Mouse (Mus musculus) heart, postnatal 14 days (tissue): ENCODE results near the gene Kansl1. TPM values are rescaled to one million over a fixed set of nuclear protein-coding genes. Genes with fewer than 3 reads are reported as not detected.
A peak's percentile ranks its signal among the peaks of the same experiment; 100 is the strongest.

Experiments
- DNase-seq, 2 experiments: peaks; one replicate each; pipeline ENCODE4 v3.0.0; 2021 to 2022
- intact Hi-C: fragments of 180-260 bp; cut with DNase I; formaldehyde crosslinking; loops from one replicate; pipeline ENCODE4 v1.15.1; 2025
- total RNA-seq, 2 experiments: library from RNA; stranded (reverse); gene quantifications; 2 replicates each; pipeline ENCODE4 v1.2.3; 2021

Kansl1 gene
- total RNA-seq, 2 experiments from 2014 or later, result 31.6 to 32.3 TPM

GRCm38 (mm10) chr11:104379635-104380034, 89.0 kb downstream of the Kansl1 start:
- intact Hi-C loops, result loop anchor here (5.0 kb wide), 1 partner anchor 63 kb away; no protein-coding TSS in a partner anchor
- peak; percentile 9 to 12 for DNase-seq

GRCm38 (mm10) chr11:104376291-104376690, 92.4 kb downstream of the Kansl1 start:
- no peak for DNase-seq
- intact Hi-C loops, result no loop called here

GRCm38 (mm10) chr11:104367486-104368190, 101.0 kb downstream of the Kansl1 start:
- intact Hi-C loops, result no loop called here
- no peak for DNase-seq

DNA sequence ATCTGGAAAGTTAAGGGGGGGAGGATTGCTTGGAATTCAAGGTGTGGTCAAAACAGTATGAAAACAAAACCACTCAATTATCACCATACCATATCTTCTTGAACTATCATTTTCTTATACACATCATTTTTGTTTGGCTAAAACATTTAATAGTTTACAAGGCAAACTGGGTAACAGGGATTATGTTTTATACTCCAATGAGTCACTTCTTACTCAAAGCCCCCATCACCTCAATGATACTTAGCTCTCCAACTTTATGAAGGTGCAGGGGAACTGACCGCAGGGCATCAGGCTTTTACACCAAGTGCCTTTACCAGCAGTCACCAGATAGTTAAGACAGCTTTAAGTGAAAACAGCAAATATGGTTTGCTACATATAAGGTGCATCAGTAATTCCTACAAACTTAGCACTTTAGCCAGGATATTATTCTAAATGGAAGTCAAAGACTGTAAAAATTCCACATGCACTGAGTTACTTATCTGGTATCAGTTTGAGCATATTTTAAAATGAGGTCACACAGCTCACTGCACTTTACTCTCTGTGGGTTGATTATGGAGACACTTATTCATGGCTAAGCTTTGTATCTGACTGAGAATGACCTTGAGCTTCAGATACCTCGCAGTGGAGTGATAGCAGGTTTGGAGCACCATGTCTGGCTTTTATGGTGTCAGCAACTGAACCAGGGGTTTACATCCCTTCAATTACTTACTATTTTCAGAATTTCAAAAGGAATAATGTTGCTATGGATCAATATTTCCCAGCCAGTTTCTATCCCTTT, 104.6 kb downstream of the Kansl1 start:
- intact Hi-C loops, result no loop called here
- no peak for DNase-seq

DNA sequence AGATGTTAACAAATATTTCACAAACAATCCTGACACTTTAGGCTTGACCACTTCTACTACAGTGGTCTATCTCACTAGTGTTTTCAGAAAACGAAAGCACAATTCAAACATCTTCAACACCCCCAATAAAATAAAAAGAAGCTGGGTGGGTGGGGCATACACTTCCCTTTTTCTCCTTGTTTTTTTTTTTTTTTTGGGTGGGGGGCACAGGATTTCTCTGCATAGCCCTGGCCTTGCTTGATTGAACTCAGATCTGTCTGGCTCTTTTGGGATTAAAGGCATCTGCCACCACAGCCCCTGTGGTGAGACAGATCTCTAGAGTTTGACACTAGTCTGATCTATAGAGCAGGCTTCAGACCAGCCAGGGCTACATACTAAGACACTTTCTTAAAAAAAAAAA, 106.0 kb downstream of the Kansl1 start:
- intact Hi-C loops, result no loop called here

GRCm38 (mm10) chr11:104361790-104362189, 106.9 kb downstream of the Kansl1 start:
- intact Hi-C loops, result no loop called here
- no peak for DNase-seq

More for the DNA sequence above, 106.0 kb downstream of the Kansl1 start:
- no peak for DNase-seq

DNA sequence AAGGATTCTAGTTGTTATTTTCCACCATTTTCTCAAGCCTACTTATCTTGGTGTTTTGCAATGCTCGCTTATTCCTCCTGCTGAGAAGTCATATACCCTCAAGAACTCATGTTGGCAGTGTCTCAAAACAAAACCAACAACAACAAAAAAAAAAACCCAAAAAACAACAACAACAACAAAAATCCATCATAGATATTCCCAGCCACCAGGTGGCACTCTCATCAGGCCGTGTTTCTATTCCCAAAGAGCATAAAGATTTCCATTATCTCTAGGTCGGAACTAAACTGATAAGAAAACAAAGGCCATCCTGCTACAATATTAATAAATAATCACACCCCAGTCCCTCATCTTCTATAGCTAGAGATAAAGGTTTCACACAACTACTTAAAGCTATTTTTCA, 121.7 kb downstream of the Kansl1 start:
- intact Hi-C loops, result loop anchor here (2.0 to 5.0 kb wide), 2 partner anchors 95 to 116 kb away; no protein-coding TSS in a partner anchor
- DNase-seq, result peak; percentile 17 to 30

DNA sequence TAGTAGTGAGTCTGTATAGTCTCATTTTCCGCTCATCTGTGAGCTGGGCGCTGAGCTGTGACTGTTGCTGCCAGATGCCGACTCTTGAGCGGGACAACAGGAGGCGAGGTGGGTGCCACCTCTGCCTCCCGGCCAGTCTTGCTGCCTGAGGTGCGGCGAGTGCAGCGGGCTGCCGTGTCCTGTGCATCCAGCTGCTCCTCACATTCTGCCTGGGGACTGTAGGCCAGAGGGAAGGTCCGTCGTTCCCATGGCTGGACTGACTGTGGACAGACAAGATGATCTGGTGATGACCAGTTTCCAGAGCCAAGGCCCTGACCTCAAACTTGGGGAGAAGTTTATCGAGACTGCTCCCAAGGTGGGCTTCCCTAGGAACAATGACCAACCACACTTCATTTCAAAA, 133.7 kb downstream of the Kansl1 start:
- no peak for DNase-seq
- intact Hi-C loops, result no loop called here

- DNase-seq, result no peak
- intact Hi-C loops, result no loop called here
Measured at GRCm38 (mm10) chr11:104334115-104334514, 134.5 kb downstream of the Kansl1 start.

DNA sequence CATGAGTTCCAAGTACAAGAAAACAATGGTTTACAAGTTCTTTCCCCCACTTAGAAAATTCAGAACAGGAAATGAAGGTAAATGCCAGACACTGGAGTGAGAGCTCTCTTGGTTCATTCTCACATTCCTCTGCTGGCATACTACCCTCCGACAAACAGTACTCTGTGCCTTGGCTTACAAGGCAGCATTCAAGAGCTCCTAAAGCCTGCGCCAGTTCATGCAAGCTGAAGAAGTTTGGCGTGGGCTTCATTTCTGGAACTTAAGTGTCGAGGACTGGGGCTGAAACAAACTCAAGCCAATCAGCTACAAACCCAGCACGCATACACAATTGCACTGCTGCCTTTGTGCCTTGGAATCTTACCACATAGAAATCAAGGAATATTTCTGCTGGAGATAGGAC, 136.6 kb downstream of the Kansl1 start:
- intact Hi-C loops, result no loop called here
- DNase-seq, result no peak

GRCm38 (mm10) chr11:104331208-104331607, 137.5 kb downstream of the Kansl1 start:
- intact Hi-C loops, result no loop called here
- DNase-seq, result no peak

- intact Hi-C loops, result no loop called here
- DNase-seq, result no peak
Measured at GRCm38 (mm10) chr11:104330151-104330550, 138.5 kb downstream of the Kansl1 start.

- intact Hi-C loops, result no loop called here
- DNase-seq, result no peak
Measured at GRCm38 (mm10) chr11:104329185-104329926, 139.3 kb downstream of the Kansl1 start.

- intact Hi-C loops, result no loop called here
- no peak for DNase-seq
Measured at GRCm38 (mm10) chr11:104327946-104328345, 140.7 kb downstream of the Kansl1 start.

DNA sequence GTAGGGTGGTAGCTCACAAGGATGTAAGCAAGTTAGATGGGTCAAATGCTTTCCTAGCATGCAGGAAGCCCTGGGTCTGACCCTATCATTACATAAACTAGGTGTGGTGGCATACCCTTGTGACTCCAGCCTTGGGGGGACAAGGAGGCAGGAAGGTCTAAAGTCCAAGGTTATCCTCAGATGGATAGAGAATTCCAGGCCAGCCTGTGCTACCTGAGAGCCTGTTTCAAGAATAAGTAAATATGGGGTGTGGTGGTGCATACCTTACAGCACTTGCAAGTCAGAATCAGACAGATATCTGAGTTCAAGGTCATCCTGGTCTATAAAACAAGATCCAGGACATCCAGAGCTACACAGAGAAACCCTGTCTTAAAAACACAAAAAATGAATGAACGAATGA, 141.2 kb downstream of the Kansl1 start:
- intact Hi-C loops, result no loop called here
- DNase-seq, result no peak

DNA sequence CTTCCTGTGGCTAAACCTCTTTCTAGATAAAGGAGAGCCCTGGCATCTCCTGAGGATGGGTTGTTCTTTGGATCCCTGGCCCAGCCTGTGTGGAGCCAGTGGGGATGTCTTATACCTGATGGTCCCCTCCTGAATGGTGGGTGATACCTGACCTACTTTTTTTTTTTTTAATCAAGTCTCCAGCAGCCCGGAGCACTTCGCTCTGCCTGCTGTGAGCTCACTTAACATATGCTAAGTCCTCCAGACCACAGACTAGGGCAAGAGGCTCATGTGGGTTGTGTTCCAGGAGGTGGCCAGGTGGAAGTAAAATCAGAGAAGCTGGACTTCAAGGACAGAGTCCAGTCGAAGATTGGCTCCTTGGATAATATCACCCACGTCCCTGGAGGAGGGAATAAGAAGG, 146.5 kb downstream of the Kansl1 start:
- intact Hi-C loops, result no loop called here
- DNase-seq, result no peak

DNA sequence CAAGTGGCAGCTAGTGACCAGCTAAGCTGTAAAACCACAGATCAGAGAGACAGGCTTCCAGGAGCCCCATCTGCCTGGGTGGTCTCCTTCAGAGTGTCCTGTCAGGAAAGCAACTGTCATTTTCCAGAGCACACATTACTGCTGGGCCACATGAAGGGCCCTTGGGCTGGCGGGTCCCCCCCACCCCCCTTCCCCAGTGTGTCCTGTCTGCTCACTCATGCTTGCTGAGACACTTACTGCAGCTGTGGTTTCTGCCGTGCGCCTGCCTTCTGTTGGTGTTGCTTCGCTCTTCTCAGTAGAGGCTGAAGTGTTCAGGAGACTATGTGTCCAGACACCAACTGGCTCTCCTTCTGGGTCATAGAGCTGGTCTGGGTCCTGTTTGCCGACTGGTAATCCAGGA, 148.2 kb downstream of the Kansl1 start:
- DNase-seq, result no peak
- intact Hi-C loops, result no loop called here

GRCm38 (mm10) chr11:104318940-104319781, 149.5 kb downstream of the Kansl1 start:
- peak; percentile 43 to 47 for DNase-seq
- intact Hi-C loops, result loop anchor here (5.0 kb wide), 1 partner anchor 123 kb away; no protein-coding TSS in a partner anchor

DNA sequence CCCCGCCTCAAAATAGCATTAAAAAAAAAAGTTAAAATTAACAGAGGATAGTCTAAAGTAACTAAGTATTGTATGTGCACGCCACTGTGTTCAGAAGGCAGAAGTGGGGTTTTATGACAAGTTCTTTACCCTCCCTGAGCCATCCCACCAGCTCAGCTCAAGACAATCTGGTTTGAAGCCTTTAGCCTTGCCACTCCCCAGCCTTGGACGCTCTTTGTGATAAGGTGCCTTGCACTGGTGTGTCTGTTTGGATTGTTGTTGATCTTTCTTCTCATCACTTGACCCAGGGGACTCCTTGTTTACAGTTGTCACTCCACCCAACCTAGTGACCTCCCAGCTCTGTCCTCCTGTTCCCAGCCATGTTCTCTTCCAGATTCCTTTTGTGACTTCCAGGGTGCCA, 151.0 kb downstream of the Kansl1 start:
- DNase-seq, result no peak
- intact Hi-C loops, result loop anchor here (5.0 kb wide), 1 partner anchor 125 kb away; no protein-coding TSS in a partner anchor
